Mouse (Mus musculus): Measurements from ENCODE around the gene Shisa7. TPM values are rescaled to one million over a fixed set of nuclear protein-coding genes. Genes with fewer than 3 reads are reported as not detected.
"Not testable (repeated sequence)": the region's sequence is repeated elsewhere in the genome, so short reads cannot be mapped to it uniquely, and the experiment has no call there.

The Shisa7 gene
- polyA plus RNA-seq, 1 experiment from 2014 or later, result not detected

DNA sequence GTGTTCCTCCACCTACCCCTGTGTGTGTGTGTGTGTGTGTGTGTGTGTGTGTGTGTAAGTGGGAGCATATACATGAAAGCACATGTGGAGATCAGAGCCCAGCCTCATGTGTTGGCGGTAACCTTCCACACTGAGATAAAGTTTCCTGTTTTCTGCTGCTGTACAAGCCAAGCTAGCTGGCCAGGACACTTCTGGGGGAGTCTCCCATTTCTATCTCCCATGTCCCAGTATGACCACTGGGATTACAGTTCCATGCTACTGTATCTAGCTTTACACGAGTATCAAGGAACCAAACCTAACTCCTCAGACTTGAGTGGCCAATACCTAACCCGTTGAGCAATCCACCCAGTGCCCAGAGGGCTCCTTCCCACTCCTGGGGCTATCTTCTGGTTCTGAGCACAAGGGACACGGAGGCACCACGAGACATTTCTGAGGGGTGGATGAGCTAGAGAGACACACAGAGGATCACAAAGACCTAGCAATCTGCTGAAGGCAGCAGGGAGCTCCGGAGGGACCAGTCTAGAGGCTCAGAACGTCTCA is 19.1 kb upstream of the Shisa7 start:
- H3K4me2 ChIP-seq, result no peak overlapping the region
- H3K9ac ChIP-seq, result no peak overlapping the region
- 61% methylated on average over 7 of the region's 7 CpGs for WGBS (ENCODE audit: insufficient replicate concordance)
- peaks cover 12% of the 10 kb centered on the region; the same call in 1 of the 2 replicates for H3K27me3 ChIP-seq (replicated peaks)
- no peaks in the 10 kb centered on the region for H3K9me3 ChIP-seq (replicated peaks)
- H3K27ac ChIP-seq, result no peak overlapping the region
- no peak overlapping the region for H3K4me3 ChIP-seq
- ATAC-seq, result no peak
- H3K4me1 ChIP-seq, result peaks cover 23% of the 10 kb centered on the region
- H3K36me3 ChIP-seq, result no peaks in the 10 kb centered on the region

DNA sequence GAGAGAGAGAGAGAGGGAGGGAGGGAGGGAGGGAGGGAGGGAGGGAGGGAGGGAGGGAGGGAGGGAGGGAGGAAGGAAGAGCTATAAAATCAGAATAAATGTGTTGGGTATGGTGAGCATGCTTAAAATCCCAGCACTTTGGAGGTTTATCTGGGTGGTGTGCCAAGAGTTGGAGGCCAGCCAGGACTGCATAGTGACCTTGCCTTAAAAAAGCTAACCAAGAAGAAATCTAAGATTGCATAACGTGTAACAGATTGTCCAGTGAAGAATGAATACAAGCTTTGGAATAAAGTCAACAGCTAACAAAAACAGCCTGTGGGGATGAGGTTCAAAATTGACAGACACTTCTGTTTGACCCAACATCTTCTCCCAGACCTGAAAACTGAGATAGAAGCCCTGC is 18.5 kb upstream of the Shisa7 start:
- H3K4me2 ChIP-seq, result no peak overlapping the region
- ATAC-seq, result no peak
- no peak overlapping the region for H3K27ac ChIP-seq

DNA sequence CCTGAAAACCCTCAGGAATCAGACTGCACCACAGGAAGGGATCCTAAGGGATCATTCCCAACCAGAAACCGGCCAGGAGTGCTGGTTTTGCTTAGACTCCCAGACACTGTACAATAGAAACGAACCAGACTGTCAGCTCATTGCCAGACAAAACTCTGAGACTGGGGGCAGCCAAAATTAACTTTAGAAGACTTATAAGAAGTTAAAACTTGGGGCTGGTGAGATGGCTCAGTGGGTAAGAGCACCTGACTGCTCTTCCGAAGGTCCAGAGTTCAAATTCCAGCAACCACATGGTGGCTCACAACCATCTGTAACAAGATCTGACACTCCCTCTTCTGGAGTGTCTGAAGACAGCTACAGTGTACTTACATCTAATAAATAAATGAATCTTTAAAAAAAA is 16.4 kb upstream of the Shisa7 start:
- not testable (repeated sequence) for H3K4me1 ChIP-seq; H3K36me3 ChIP-seq; H3K9me3 ChIP-seq (replicated peaks); ATAC-seq; H3K27ac ChIP-seq; H3K4me3 ChIP-seq; H3K9ac ChIP-seq; H3K4me2 ChIP-seq
- 66% methylated on average over 3 of the region's 3 CpGs for WGBS (ENCODE audit: insufficient replicate concordance)
- H3K27me3 ChIP-seq (replicated peaks), result peaks cover 29% of the 10 kb centered on the region

More for the DNA sequence above, 18.5 kb upstream of the Shisa7 start:
- H3K4me3 ChIP-seq, result no peak overlapping the region
- WGBS (ENCODE audit: insufficient replicate concordance), result 35% methylated on average over 1 of the region's 1 CpGs
- peaks cover 22% of the 10 kb centered on the region for H3K4me1 ChIP-seq
- no peak overlapping the region for H3K9ac ChIP-seq
- peaks cover 14% of the 10 kb centered on the region; the same call in 1 of the 2 replicates for H3K27me3 ChIP-seq (replicated peaks)
- H3K36me3 ChIP-seq, result no peaks in the 10 kb centered on the region
- no peaks in the 10 kb centered on the region for H3K9me3 ChIP-seq (replicated peaks)

DNA sequence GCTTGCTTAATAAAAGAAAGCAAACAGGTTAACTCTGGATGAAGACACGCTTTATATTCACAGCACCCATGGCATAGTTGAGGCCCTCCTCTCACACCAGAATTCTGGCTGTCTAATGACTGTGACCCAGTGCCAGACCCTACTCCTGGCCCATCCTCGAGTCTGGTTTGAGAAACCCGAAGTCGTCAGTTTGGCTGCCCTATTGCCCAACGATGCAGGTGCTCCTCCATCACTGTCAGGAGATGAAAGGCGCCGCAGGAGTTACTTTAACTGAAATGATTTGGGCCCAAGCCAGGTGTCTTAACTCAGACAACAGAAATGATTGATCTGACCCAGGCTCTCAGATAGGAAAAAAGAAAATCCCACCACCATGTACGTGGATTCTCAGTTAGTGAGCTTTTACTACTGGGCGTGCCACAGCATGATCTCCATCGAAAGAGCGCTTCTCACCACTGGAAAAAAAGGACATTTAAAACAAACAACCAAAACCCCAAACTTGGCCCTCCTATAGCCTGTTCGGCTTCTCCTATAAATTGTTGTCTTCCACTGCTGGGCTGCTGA is 15.0 kb upstream of the Shisa7 start:
- Histone ChIP-seq H3K4me1 (no peaks in the 10 kb centered on the region), H3K27me3 (replicated peaks) (peaks cover 29% of the 10 kb centered on the region), H3K36me3 (no peaks in the 10 kb centered on the region), H3K4me3 (no peak overlapping the region), H3K4me2 (no peak overlapping the region), H3K9me3 (replicated peaks) (no peaks in the 10 kb centered on the region), H3K9ac (no peak overlapping the region), H3K27ac (no peak overlapping the region)
- no peak for ATAC-seq
- WGBS (ENCODE audit: insufficient replicate concordance), result 72% methylated on average over 12 of the region's 12 CpGs

DNA sequence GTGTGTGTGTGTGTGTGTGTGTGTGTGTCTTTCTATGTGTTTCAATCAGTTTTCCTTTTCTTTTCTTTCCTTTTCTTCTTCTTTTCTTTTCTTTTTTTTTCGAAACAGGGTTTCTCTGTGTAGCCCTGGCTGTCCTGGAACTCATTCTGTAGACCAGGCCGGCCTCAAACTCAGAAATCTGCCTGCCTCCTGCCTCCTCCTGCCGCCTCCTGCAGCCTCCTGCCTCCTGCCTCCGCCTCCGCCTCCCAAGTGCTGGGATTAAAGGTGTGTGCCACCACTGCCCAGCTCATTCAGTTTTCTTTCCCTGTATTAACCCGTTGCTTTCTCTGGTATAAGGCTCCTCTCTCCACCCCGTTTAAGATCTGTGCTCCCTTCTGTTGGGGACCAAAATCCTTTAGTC is 12.8 kb upstream of the Shisa7 start:
- H3K27ac ChIP-seq, result no peak overlapping the region
- H3K4me2 ChIP-seq, result no peak overlapping the region
- H3K9me3 ChIP-seq (replicated peaks), result no peaks in the 10 kb centered on the region
- no peak overlapping the region for H3K4me3 ChIP-seq
- no peak overlapping the region for H3K9ac ChIP-seq
- no peaks in the 10 kb centered on the region for H3K4me1 ChIP-seq
- ATAC-seq, result no peak
- peaks cover 29% of the 10 kb centered on the region for H3K27me3 ChIP-seq (replicated peaks)
- no peaks in the 10 kb centered on the region for H3K36me3 ChIP-seq
- 45% methylated on average over 6 of the region's 7 CpGs for WGBS (ENCODE audit: insufficient replicate concordance)

DNA sequence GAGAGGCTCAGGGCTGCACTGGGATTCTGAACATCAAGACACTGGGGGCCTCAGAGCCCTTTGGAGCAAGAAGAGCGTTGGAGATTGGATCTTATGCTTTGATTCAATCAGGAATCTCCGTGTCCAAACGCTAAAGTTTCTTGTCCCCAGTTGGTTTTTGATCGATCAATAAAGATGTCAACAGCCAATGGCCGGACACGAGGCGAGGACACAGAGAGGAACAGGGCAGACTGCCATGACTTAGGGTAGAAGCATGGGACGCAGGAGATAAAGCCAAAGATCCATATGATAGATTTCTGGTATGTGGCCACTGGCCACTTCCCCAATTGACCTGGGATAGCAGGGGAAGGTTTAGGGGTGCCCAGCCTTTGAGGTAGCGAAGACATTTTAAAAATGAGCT is 12.0 kb upstream of the Shisa7 start:
- Histone ChIP-seq H3K36me3 (no peaks in the 10 kb centered on the region), H3K4me2 (no peak overlapping the region), H3K4me3 (no peak overlapping the region), H3K4me1 (no peaks in the 10 kb centered on the region), H3K27ac (no peak overlapping the region), H3K9me3 (replicated peaks) (no peaks in the 10 kb centered on the region), H3K27me3 (replicated peaks) (peaks cover 36% of the 10 kb centered on the region), H3K9ac (no peak overlapping the region)
- 58% methylated on average over 9 of the region's 9 CpGs for WGBS (ENCODE audit: insufficient replicate concordance)
- ATAC-seq, result no peak

DNA sequence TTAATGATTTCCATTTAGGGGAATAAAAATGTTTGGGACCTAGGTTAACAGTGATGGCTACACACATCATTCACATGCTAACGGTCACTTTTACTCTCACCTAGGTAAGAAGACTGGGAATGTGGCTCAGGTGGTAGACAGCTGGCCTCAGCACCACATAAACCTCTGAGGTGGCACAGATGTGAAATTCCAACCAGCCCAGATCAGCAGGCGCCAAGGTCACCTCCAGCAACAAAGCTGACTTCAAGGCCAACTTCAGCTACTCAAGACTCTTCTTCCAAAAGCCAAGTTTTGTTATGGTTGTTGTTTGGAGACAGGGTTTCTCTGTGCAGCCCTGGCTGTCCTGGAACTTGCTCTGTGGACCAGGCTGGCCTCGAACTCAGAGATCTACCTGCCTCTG is 9.1 kb upstream of the Shisa7 start:
- no peak overlapping the region for H3K4me3 ChIP-seq
- H3K4me2 ChIP-seq, result no peak overlapping the region
- no peak overlapping the region for H3K27ac ChIP-seq
- no peaks in the 10 kb centered on the region for H3K4me1 ChIP-seq
- H3K36me3 ChIP-seq, result no peaks in the 10 kb centered on the region
- ATAC-seq, result no peak
- no peak overlapping the region for H3K9ac ChIP-seq
- peaks cover 44% of the 10 kb centered on the region for H3K27me3 ChIP-seq (replicated peaks)
- no peaks in the 10 kb centered on the region for H3K9me3 ChIP-seq (replicated peaks)
- WGBS (ENCODE audit: insufficient replicate concordance), result 49% methylated on average over 3 of the region's 3 CpGs

DNA sequence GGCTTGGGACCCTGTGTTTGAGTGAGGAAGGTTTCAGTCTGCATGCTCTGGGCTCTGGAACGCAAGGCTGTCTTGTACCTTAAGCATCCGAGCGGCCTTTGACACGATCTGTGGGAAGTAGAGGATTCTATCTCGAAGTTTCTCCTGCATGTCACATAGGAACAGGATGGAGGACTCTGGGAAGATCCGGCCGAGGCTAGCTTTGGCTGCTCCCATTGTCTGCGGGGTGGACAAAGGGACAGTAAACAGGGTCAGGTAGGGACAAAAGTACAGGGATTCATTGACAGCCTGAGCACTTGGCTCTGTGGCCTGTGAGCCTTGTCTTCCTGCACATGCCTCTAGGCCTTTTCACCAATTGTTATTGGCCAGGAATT is 6.8 kb upstream of the Shisa7 start:
- H3K4me1 ChIP-seq, result no peaks in the 10 kb centered on the region
- H3K9ac ChIP-seq, result no peak overlapping the region
- peaks cover 49% of the 10 kb centered on the region for H3K27me3 ChIP-seq (replicated peaks)
- no peaks in the 10 kb centered on the region for H3K36me3 ChIP-seq
- no peaks in the 10 kb centered on the region for H3K9me3 ChIP-seq (replicated peaks)
- WGBS (ENCODE audit: insufficient replicate concordance), result 62% methylated on average over 8 of the region's 8 CpGs
- no peak for ATAC-seq
- H3K27ac ChIP-seq, result no peak overlapping the region
- no peak overlapping the region for H3K4me3 ChIP-seq
- no peak overlapping the region for H3K4me2 ChIP-seq

DNA sequence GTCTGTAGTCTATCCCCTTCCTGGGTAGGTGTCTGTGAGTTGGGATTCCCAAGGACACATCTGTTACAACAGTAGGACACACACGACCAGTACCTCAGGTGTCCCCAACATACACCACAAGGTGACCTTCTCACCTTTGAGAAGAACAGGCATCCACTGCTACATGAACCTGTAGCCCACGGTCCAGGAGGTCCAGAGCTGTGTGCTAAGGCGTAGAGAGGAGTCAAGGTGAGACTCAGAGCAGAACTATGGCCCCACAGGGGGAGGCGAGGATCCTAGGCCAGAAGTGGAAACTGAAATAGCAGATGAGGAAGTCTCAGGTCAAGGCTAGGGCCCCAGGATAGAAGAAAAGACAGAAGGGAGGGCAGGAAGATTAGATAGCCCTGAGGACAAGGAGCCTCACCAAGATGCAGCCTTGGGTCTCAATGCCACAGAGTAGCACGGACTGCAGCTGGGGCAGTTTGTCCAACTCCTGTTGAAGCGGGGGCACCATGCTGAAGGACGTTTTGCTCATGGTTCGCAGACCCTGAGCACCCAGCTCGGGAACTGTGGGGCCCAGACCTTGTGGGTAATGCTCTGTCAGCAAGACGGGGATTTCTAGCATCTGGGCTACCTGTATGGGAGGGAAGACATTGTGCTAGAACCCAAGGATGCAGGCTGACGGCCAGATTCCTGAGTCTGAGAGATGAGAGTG is 6.3 kb upstream of the Shisa7 start:
- no peak overlapping the region for H3K4me3 ChIP-seq
- no peaks in the 10 kb centered on the region for H3K4me1 ChIP-seq
- H3K27me3 ChIP-seq (replicated peaks), result peaks cover 54% of the 10 kb centered on the region
- H3K36me3 ChIP-seq, result no peaks in the 10 kb centered on the region
- H3K4me2 ChIP-seq, result no peak overlapping the region
- ATAC-seq, result no peak
- WGBS (ENCODE audit: insufficient replicate concordance), result 54% methylated on average over 11 of the region's 11 CpGs
- H3K9me3 ChIP-seq (replicated peaks), result no peaks in the 10 kb centered on the region
- no peak overlapping the region for H3K27ac ChIP-seq
- H3K9ac ChIP-seq, result no peak overlapping the region

DNA sequence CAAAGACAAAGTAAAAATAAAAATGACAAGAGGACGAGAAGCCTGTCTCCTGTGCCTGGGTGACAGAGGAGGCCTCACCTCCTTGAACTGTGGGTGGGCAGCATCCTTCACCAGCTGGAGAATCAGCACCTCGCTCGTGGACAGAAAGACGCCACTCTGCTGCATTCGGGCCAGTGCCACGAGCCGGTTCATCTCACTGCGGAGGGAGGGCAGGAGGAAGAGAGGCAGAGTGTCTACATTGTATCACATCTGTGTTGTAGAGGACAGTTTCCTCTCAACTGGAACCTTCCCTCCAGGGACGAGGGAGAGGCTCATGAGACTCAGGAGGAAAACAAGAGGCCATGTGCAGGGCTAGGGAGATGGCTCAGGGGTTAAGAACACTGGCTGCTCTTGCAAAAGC is 4.9 kb upstream of the Shisa7 start:
- ATAC-seq, result no peak
- H3K27me3 ChIP-seq (replicated peaks), result peaks cover 68% of the 10 kb centered on the region
- H3K4me3 ChIP-seq, result no peak overlapping the region
- no peaks in the 10 kb centered on the region for H3K36me3 ChIP-seq
- no peak overlapping the region for H3K27ac ChIP-seq
- no peak overlapping the region for H3K4me2 ChIP-seq
- no peaks in the 10 kb centered on the region for H3K9me3 ChIP-seq (replicated peaks)
- H3K4me1 ChIP-seq, result 0 out of 2 replicates have a peak, but pooled peaks cover 4% of the 10 kb centered on the region
- 45% methylated on average over 9 of the region's 9 CpGs for WGBS (ENCODE audit: insufficient replicate concordance)
- H3K9ac ChIP-seq, result no peak overlapping the region

DNA sequence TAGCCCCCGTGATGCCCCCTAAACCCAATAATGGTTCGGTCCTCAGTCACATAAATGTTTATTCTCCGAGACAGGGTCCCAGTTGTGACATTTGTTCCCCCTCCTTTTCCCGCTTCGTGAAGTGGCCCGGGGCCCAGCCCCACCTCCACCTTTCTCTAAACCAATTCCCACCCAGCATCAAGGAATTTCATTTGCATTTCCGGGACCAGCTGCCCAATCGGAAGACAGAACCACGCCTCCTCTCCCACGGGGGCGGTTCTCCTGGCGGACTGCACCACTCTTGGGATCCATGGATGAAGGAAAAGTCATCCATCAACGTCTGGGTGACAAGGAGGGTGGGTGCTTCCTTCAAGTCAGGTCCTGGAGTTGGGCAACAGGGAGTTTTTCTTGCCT is 417 bp upstream of the Shisa7 start:
- Histone ChIP-seq H3K4me1 (0 out of 2 replicates have a peak, but pooled peaks cover 7% of the 10 kb centered on the region), H3K9me3 (replicated peaks) (no peaks in the 10 kb centered on the region), H3K36me3 (no peaks in the 10 kb centered on the region), H3K27ac (no peak overlapping the region), H3K4me2 (peak overlapping the region; percentile 57), H3K27me3 (replicated peaks) (peaks cover 96% of the 10 kb centered on the region), H3K9ac (no peak overlapping the region), H3K4me3 (peak overlapping the region; percentile 27)
- 2% methylated on average over 13 of the region's 13 CpGs for WGBS (ENCODE audit: insufficient replicate concordance)
- ATAC-seq, result peak; percentile 46; the same call in 1 of the 2 replicates

DNA sequence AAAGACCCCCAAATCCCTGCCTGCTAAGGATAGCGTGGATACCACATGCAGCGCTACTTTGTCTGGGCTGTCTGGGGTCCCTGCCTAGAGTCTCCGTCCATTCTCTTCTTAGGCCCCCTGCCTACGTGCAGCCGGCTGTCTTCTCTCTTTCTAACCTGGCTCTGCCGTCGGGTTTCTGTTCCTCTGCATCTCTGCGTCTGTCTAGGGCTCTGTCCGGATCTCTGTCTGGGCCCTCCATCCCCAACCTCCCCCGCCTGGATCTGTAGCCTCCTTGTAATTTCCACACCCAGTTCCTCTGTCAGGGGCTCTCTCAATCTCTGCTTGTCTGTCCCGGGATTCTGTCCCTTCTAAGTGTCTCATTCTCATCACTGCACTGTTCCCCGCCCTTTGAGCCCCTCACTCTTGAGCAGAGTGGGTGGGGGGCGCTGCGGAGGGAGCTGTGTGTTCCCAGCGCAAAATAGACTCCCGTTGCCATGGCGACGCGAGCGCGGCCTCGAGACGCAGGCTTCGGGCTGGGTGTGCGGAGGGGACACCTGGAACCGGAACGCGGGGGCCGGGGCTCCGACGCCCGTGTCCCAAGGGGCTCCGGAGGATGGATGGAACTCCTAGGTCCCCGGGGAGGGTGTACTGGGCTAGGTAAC is 772 bp downstream of the Shisa7 start:
- 0 out of 2 replicates have a peak overlapping the region, but pooled peaks have one; percentile 27 for H3K4me3 ChIP-seq
- ATAC-seq, result no peak
- WGBS (ENCODE audit: insufficient replicate concordance), result 4% methylated on average over 34 of the region's 34 CpGs
- H3K36me3 ChIP-seq, result no peaks in the 10 kb centered on the region
- no peaks in the 10 kb centered on the region for H3K9me3 ChIP-seq (replicated peaks)
- 0 out of 2 replicates have a peak, but pooled peaks cover 7% of the 10 kb centered on the region for H3K4me1 ChIP-seq
- no peak overlapping the region for H3K27ac ChIP-seq
- H3K9ac ChIP-seq, result no peak overlapping the region
- peak overlapping the region; percentile 57 for H3K4me2 ChIP-seq
- peaks cover 97% of the 10 kb centered on the region for H3K27me3 ChIP-seq (replicated peaks)
